In genomic region chr11:118024111-118024510, GRCm38 (mm10) we compare ENCODE assay signal across 24 mouse cellular contexts. TPM values are rescaled to one million over a fixed set of nuclear protein-coding genes. Genes with fewer than 3 reads are reported as not detected.
DNase-seq lines count a peak whose midpoint lies in the region; ATAC-seq lines count a peak whose summit lies in the region.
"Had no signal": no experiment of that assay in that cellular context is flagged by ENCODE, and none has a peak within 500 bp of the region (broad histone marks: within the 10 kb centered on the region; RNA-seq: fewer than 3 reads in every experiment).

No protein-coding gene starts in this region.

- 70% methylated on average over 2 of the region's 2 CpGs for WGBS in hindbrain, embryonic 10.5 days
- 84% methylated on average over 2 of the region's 2 CpGs for WGBS in hindbrain, embryonic 13.5 days
- WGBS in kidney, embryonic 16.5 days = 34% methylated on average over 2 of the region's 2 CpGs

- no peak for ATAC-seq in hindbrain, embryonic 13.5 days (ENCODE audit: low FRiP score)
- ATAC-seq in kidney, embryonic 16.5 days (ENCODE audit: low FRiP score, low TSS enrichment) = 0 out of 2 replicates have a peak, but pooled peaks have one; percentile 18
- ATAC-seq: activated CD4-positive, CD25-positive, alpha-beta regulatory T cell, adult 4 months; forebrain, embryonic 13.5 days; forebrain, embryonic 16.5 days had no signal

- H3K9ac ChIP-seq in hindbrain, embryonic 13.5 days = no peak overlapping the region
- no peak overlapping the region for H3K9ac ChIP-seq in kidney, embryonic 16.5 days (replicated peaks; ENCODE audit: low read length)
- H3K9ac ChIP-seq: embryonic facial prominence, embryonic 13.5 days; forebrain, embryonic 13.5 days; heart, embryonic 12.5 days; heart, embryonic 15.5 days; hindbrain, embryonic 15.5 days had no signal

- H3K9me3 ChIP-seq in hindbrain, embryonic 10.5 days = no peaks in the 10 kb centered on the region
- H3K9me3 ChIP-seq in hindbrain, embryonic 13.5 days = no peaks in the 10 kb centered on the region
- no peaks in the 10 kb centered on the region for H3K9me3 ChIP-seq in kidney, embryonic 16.5 days (ENCODE audit: low read length)
- H3K9me3 ChIP-seq: embryonic facial prominence, embryonic 10.5 days; embryonic facial prominence, embryonic 13.5 days; forebrain, embryonic 13.5 days; G1E; heart, embryonic 12.5 days; heart, embryonic 15.5 days; hindbrain, embryonic 15.5 days had no signal

- intact Hi-C loops in left cerebral cortex, postnatal 25 days (cut with DNase I) = no loop called here

- 0 out of 2 replicates have a peak, but pooled peaks cover 5% of the 10 kb centered on the region for H3K4me1 ChIP-seq in hindbrain, embryonic 10.5 days (replicated peaks)
- no peaks in the 10 kb centered on the region for H3K4me1 ChIP-seq in hindbrain, embryonic 13.5 days (replicated peaks)
- H3K4me1 ChIP-seq in kidney, embryonic 16.5 days (ENCODE audit: insufficient read depth, low read length) = peaks cover 19% of the 10 kb centered on the region
- H3K4me1 ChIP-seq: embryonic facial prominence, embryonic 13.5 days; forebrain, embryonic 13.5 days; heart, embryonic 12.5 days; heart, embryonic 15.5 days; hindbrain, embryonic 15.5 days had no signal

- H3K36me3 ChIP-seq in hindbrain, embryonic 10.5 days = peaks cover 88% of the 10 kb centered on the region
- peaks cover 71% of the 10 kb centered on the region for H3K36me3 ChIP-seq in hindbrain, embryonic 13.5 days
- peaks cover 36% of the 10 kb centered on the region for H3K36me3 ChIP-seq in kidney, embryonic 16.5 days (ENCODE audit: insufficient read depth, low read length)

- H3K27me3 ChIP-seq in hindbrain, embryonic 10.5 days (ENCODE audit: insufficient read depth, poor library complexity, severe bottlenecking) = no peaks in the 10 kb centered on the region
- H3K27me3 ChIP-seq in hindbrain, embryonic 13.5 days = no peaks in the 10 kb centered on the region
- H3K27me3 ChIP-seq in kidney, embryonic 16.5 days (ENCODE audit: insufficient read depth, low read length) = no peaks in the 10 kb centered on the region
- H3K27me3 ChIP-seq: CH12.LX; embryonic facial prominence, embryonic 13.5 days; forebrain, embryonic 13.5 days; heart, embryonic 12.5 days; heart, embryonic 15.5 days; hindbrain, embryonic 15.5 days had no signal

- H3K27ac ChIP-seq in hindbrain, embryonic 10.5 days = peak overlapping the region; percentile 43; the same call in 1 of the 2 replicates
- no peak overlapping the region for H3K27ac ChIP-seq in hindbrain, embryonic 13.5 days
- H3K27ac ChIP-seq in kidney, embryonic 16.5 days (ENCODE audit: low read length) = peak overlapping the region; percentile 61
- H3K27ac ChIP-seq: embryonic facial prominence, embryonic 10.5 days; embryonic facial prominence, embryonic 13.5 days; forebrain, embryonic 13.5 days; heart, embryonic 15.5 days; hindbrain, embryonic 15.5 days had no signal

- no peak overlapping the region for H3K4me3 ChIP-seq in hindbrain, embryonic 10.5 days
- no peak overlapping the region for H3K4me3 ChIP-seq in hindbrain, embryonic 13.5 days
- H3K4me3 ChIP-seq in kidney, embryonic 16.5 days (ENCODE audit: low read length) = no peak overlapping the region
- H3K4me3 ChIP-seq: embryonic facial prominence, embryonic 10.5 days; embryonic facial prominence, embryonic 13.5 days; erythroblast, embryonic 14.5 days; forebrain, embryonic 13.5 days; heart, embryonic 12.5 days; heart, embryonic 15.5 days; hindbrain, embryonic 15.5 days had no signal

- no peak overlapping the region for H3K4me2 ChIP-seq in hindbrain, embryonic 13.5 days
- no peak overlapping the region for H3K4me2 ChIP-seq in kidney, embryonic 16.5 days (replicated peaks; ENCODE audit: low read depth, low read length)
- H3K4me2 ChIP-seq: embryonic facial prominence, embryonic 13.5 days; forebrain, embryonic 13.5 days; heart, embryonic 12.5 days; heart, embryonic 15.5 days; hindbrain, embryonic 15.5 days had no signal

- no peak for DNase-seq in hindbrain, embryonic 10.5 days (ENCODE audit: low spot score)
- DNase-seq in kidney, adult 9 months = no peak
- DNase-seq in Muller cell, postnatal 12 days (ENCODE audit: inconsistent ontology term) = peak; percentile 72
- DNase-seq in left cerebral cortex, postnatal 25 days (ENCODE audit: low spot score in 2 of 2) = no peak
- DNase-seq: adrenal gland, adult 8-10 months; adrenal gland, postnatal 25 days; B cell, adult 2 months; cerebellum, adult 11-12 months; cerebellum, adult 8-10 months; embryo, embryonic 11 days; gastrocnemius, postnatal 25 days had no signal

RNA-seq across cellular contexts. Expression of gene Pgs1, which starts 38.0 kb away (rescaled TPM):
- 46.2 and 51.9 TPM in 2 replicates for polyA plus RNA-seq in hindbrain, embryonic 10.5 days (2016; fragmentation: Nextera tagmentation; extraction: Ambion mirVana)
- 47.4 and 47.6 TPM in 2 replicates for polyA plus RNA-seq in hindbrain, embryonic 13.5 days (2015; fragmentation: Nextera tagmentation; extraction: Ambion mirVana)
- polyA plus RNA-seq in kidney, embryonic 16.5 days (2015; fragmentation: Nextera tagmentation; extraction: Ambion mirVana) = 37.5 and 41.8 TPM in 2 replicates
- total RNA-seq in left cerebral cortex, postnatal 25 days (2021) = 10 to 100 TPM; 85.6 to 88.1 TPM

RNA-seq across cellular contexts. Expression of gene Socs3, which starts 54.3 kb away (rescaled TPM):
- polyA plus RNA-seq in hindbrain, embryonic 10.5 days (2016; fragmentation: Nextera tagmentation; extraction: Ambion mirVana) = 12.5 and 14.2 TPM in 2 replicates
- polyA plus RNA-seq in hindbrain, embryonic 13.5 days (2015; fragmentation: Nextera tagmentation; extraction: Ambion mirVana) = 8.3 and 8.8 TPM in 2 replicates
- polyA plus RNA-seq in kidney, embryonic 16.5 days (2015; fragmentation: Nextera tagmentation; extraction: Ambion mirVana) = 14.6 and 15.9 TPM in 2 replicates
- 1 to 10 TPM; 3.8 to 4.3 TPM for total RNA-seq in left cerebral cortex, postnatal 25 days (2021)
